Mouse (Mus musculus): ENCODE measurements around the gene Slc43a2. TPM values are rescaled to one million over a fixed set of nuclear protein-coding genes. Genes with fewer than 3 reads are reported as not detected.

Gene Slc43a2
- polyA plus RNA-seq, 1 experiment from 2014 or later = 17.6 TPM

GRCm38 (mm10) chr11:75532340-75533277 lies 1.1 kb downstream of the Slc43a2 start:
- Histone ChIP-seq H3K27ac (replicated peaks) (peak overlapping the region; percentile 99), H3K9me3 (no peaks in the 10 kb centered on the region), H3K36me3 (no peaks in the 10 kb centered on the region), H3K27me3 (no peaks in the 10 kb centered on the region), H3K4me2 (peak overlapping the region; percentile 98), H3K4me3 (peak overlapping the region; percentile 80), H3K9ac (peak overlapping the region; percentile 92), H3K4me1 (replicated peaks) (peaks cover 53% of the 10 kb centered on the region)
- ATAC-seq (ENCODE audit: low FRiP score, low read depth) = peak; percentile 16; the same call in 1 of the 2 replicates
- WGBS = 8% methylated on average over 38 of the region's 38 CpGs

GRCm38 (mm10) chr11:75533314-75534015 lies 2.0 kb downstream of the Slc43a2 start:
- Histone ChIP-seq H3K36me3 (no peaks in the 10 kb centered on the region), H3K4me2 (peak overlapping the region; percentile 98), H3K27me3 (no peaks in the 10 kb centered on the region), H3K9me3 (no peaks in the 10 kb centered on the region), H3K9ac (peak overlapping the region; percentile 92), H3K4me1 (replicated peaks) (peaks cover 61% of the 10 kb centered on the region), H3K4me3 (peak overlapping the region; percentile 80), H3K27ac (replicated peaks) (peak overlapping the region; percentile 99)
- WGBS = 80% methylated on average over 6 of the region's 6 CpGs
- ATAC-seq (ENCODE audit: low FRiP score, low read depth) = no peak

GRCm38 (mm10) chr11:75534286-75535033 lies 3.0 kb downstream of the Slc43a2 start:
- H3K9ac ChIP-seq = peak overlapping the region; percentile 17; the same call in 1 of the 2 replicates
- H3K27me3 ChIP-seq = no peaks in the 10 kb centered on the region
- ATAC-seq (ENCODE audit: low FRiP score, low read depth) = no peak
- no peaks in the 10 kb centered on the region for H3K36me3 ChIP-seq
- WGBS = 46% methylated on average over 4 of the region's 4 CpGs
- peak overlapping the region; percentile 41; the same call in 1 of the 2 replicates for H3K27ac ChIP-seq (replicated peaks)
- H3K4me3 ChIP-seq = peak overlapping the region; percentile 11; the same call in 1 of the 2 replicates
- peak overlapping the region; percentile 98 for H3K4me2 ChIP-seq
- peaks cover 65% of the 10 kb centered on the region for H3K4me1 ChIP-seq (replicated peaks)
- H3K9me3 ChIP-seq = no peaks in the 10 kb centered on the region

- Histone ChIP-seq H3K4me1 (replicated peaks) (peaks cover 65% of the 10 kb centered on the region), H3K9me3 (no peaks in the 10 kb centered on the region), H3K36me3 (no peaks in the 10 kb centered on the region), H3K27ac (replicated peaks) (0 out of 2 replicates have a peak overlapping the region, but pooled peaks have one; percentile 38), H3K9ac (peak overlapping the region; percentile 13; the same call in 1 of the 2 replicates), H3K4me2 (peak overlapping the region; percentile 98), H3K4me3 (0 out of 2 replicates have a peak overlapping the region, but pooled peaks have one; percentile 11), H3K27me3 (no peaks in the 10 kb centered on the region)
- no peak for ATAC-seq (ENCODE audit: low FRiP score, low read depth)
- WGBS = 46% methylated on average over 13 of the region's 13 CpGs
Observed at GRCm38 (mm10) chr11:75535106-75535795, 3.8 kb downstream of the Slc43a2 start.

- H3K4me2 ChIP-seq = no peak overlapping the region
- WGBS = 89% methylated on average over 12 of the region's 12 CpGs
- H3K27ac ChIP-seq (replicated peaks) = no peak overlapping the region
- no peak for ATAC-seq (ENCODE audit: low FRiP score, low read depth)
- H3K27me3 ChIP-seq = no peaks in the 10 kb centered on the region
- H3K4me3 ChIP-seq = no peak overlapping the region
- H3K9me3 ChIP-seq = no peaks in the 10 kb centered on the region
- H3K4me1 ChIP-seq (replicated peaks) = peaks cover 74% of the 10 kb centered on the region
- H3K9ac ChIP-seq = no peak overlapping the region; the same call in 1 of the 2 replicates
- no peaks in the 10 kb centered on the region for H3K36me3 ChIP-seq
Observed at GRCm38 (mm10) chr11:75536255-75537024, 4.9 kb downstream of the Slc43a2 start.

GRCm38 (mm10) chr11:75537025-75537414 lies 5.5 kb downstream of the Slc43a2 start:
- WGBS = 90% methylated on average over 8 of the region's 8 CpGs
- H3K4me1 ChIP-seq (replicated peaks) = peaks cover 74% of the 10 kb centered on the region
- H3K4me3 ChIP-seq = no peak overlapping the region
- H3K9me3 ChIP-seq = no peaks in the 10 kb centered on the region
- peak overlapping the region; percentile 54 for H3K27ac ChIP-seq (replicated peaks)
- no peaks in the 10 kb centered on the region for H3K36me3 ChIP-seq
- H3K27me3 ChIP-seq = no peaks in the 10 kb centered on the region
- no peak overlapping the region for H3K4me2 ChIP-seq
- H3K9ac ChIP-seq = no peak overlapping the region
- ATAC-seq (ENCODE audit: low FRiP score, low read depth) = no peak

GRCm38 (mm10) chr11:75537491-75538183 lies 6.1 kb downstream of the Slc43a2 start:
- H3K27ac ChIP-seq (replicated peaks) = peak overlapping the region; percentile 54
- ATAC-seq (ENCODE audit: low FRiP score, low read depth) = 0 out of 2 replicates have a peak, but pooled peaks have one; percentile 21
- no peak overlapping the region for H3K4me2 ChIP-seq
- H3K9ac ChIP-seq = 0 out of 2 replicates have a peak overlapping the region, but pooled peaks have one; percentile 11
- peaks cover 74% of the 10 kb centered on the region for H3K4me1 ChIP-seq (replicated peaks)
- H3K9me3 ChIP-seq = no peaks in the 10 kb centered on the region
- 42% methylated on average over 11 of the region's 11 CpGs for WGBS
- H3K27me3 ChIP-seq = no peaks in the 10 kb centered on the region
- no peaks in the 10 kb centered on the region for H3K36me3 ChIP-seq
- H3K4me3 ChIP-seq = no peak overlapping the region

GRCm38 (mm10) chr11:75538184-75538969 lies 6.9 kb downstream of the Slc43a2 start:
- Histone ChIP-seq H3K4me2 (no peak overlapping the region), H3K9ac (0 out of 2 replicates have a peak overlapping the region, but pooled peaks have one; percentile 11), H3K27me3 (no peaks in the 10 kb centered on the region), H3K27ac (replicated peaks) (peak overlapping the region; percentile 54), H3K4me3 (no peak overlapping the region), H3K9me3 (no peaks in the 10 kb centered on the region), H3K4me1 (replicated peaks) (peaks cover 67% of the 10 kb centered on the region), H3K36me3 (no peaks in the 10 kb centered on the region)
- 0 out of 2 replicates have a peak, but pooled peaks have one; percentile 11 for ATAC-seq (ENCODE audit: low FRiP score, low read depth)
- WGBS = 65% methylated on average over 9 of the region's 9 CpGs

GRCm38 (mm10) chr11:75538970-75539299 lies 7.4 kb downstream of the Slc43a2 start:
- H3K9me3 ChIP-seq = no peaks in the 10 kb centered on the region
- no peak overlapping the region for H3K4me3 ChIP-seq
- H3K36me3 ChIP-seq = no peaks in the 10 kb centered on the region
- H3K9ac ChIP-seq = no peak overlapping the region
- ATAC-seq (ENCODE audit: low FRiP score, low read depth) = no peak
- peaks cover 61% of the 10 kb centered on the region for H3K4me1 ChIP-seq (replicated peaks)
- no peaks in the 10 kb centered on the region for H3K27me3 ChIP-seq
- H3K4me2 ChIP-seq = no peak overlapping the region
- H3K27ac ChIP-seq (replicated peaks) = no peak overlapping the region; the same call in 1 of the 2 replicates
- WGBS = 87% methylated on average over 13 of the region's 13 CpGs

Data from hindbrain, embryonic 15.5 days (tissue).